Mouse (Mus musculus): ENCODE measurements at regions not wholly inside any gene's neighbourhood (a gene's known extent, or its start where the extent isn't known, plus 50 kb on each side); places are given as distances from the start of the nearest gene placed in this dataset.

DNA sequence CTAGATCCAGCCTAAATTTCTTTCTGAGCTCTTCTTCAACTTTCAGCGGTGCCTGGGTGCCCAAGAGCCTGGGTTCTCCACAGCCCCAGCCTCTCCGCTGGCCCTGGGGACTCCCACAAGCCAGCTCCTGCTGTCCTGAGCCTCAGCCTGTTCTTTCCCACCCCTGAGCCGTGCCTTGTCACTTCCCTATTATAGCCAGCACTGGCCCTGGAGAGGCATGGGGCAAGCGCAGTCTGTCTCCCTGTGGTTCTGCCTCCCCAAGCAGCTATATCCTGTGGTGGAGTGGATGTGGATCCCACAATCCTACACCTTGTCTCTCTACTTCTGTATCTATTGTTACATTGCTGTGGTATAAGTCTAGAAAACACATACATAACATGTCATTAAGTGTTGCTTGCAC lies 128.6 kb upstream of the Hgf start:
- H3K27ac ChIP-seq (ENCODE audit: low read depth) = no peak overlapping the region
- H3K4me2 ChIP-seq (ENCODE audit: low read length) = no peak overlapping the region
- H3K4me3 ChIP-seq (ENCODE audit: low read depth, low read length) = no peak overlapping the region
- no peaks in the 10 kb centered on the region for H3K9me3 ChIP-seq (ENCODE audit: control insufficient read depth, low read length)
- no peak for ATAC-seq (replicated peaks; ENCODE audit: low FRiP score, low TSS enrichment, low read depth)
- WGBS = 87% methylated on average over 4 of the region's 4 CpGs
- DNase-seq (ENCODE audit: low spot score) = no peak
- no peaks in the 10 kb centered on the region for H3K4me1 ChIP-seq (replicated peaks; ENCODE audit: control insufficient read depth, insufficient read depth, low read length)
- no peak overlapping the region for H3K9ac ChIP-seq (ENCODE audit: low read length)
- no peaks in the 10 kb centered on the region for H3K27me3 ChIP-seq (replicated peaks; ENCODE audit: control insufficient read depth, insufficient read depth, low read length)
- no peaks in the 10 kb centered on the region for H3K36me3 ChIP-seq (ENCODE audit: control insufficient read depth, insufficient read depth, low read length)

DNA sequence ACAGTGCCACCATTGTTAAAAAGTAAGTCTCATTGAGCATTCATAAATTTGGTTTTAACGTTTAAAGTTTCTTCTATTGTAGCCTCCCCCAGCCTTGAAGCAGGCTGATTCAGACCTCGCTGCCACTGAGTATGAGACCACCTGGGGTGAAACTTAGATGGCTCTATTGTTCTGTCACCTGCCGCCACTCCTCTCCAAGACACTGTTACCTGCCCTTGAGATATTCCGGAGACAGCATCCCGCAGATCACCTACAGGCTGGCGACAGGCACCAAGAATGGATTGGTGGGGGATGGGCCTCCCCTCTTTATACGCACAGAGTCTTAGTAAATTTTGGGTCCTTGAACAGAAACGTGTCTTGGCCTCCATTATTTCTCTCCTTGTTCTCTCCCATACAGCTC lies 128.0 kb upstream of the Hgf start:
- Histone ChIP-seq H3K36me3 (ENCODE audit: control insufficient read depth, insufficient read depth, low read length) (no peaks in the 10 kb centered on the region), H3K4me1 (replicated peaks; ENCODE audit: control insufficient read depth, insufficient read depth, low read length) (no peaks in the 10 kb centered on the region), H3K27ac (ENCODE audit: low read depth) (no peak overlapping the region), H3K9me3 (ENCODE audit: control insufficient read depth, low read length) (no peaks in the 10 kb centered on the region), H3K4me3 (ENCODE audit: low read depth, low read length) (no peak overlapping the region), H3K9ac (ENCODE audit: low read length) (no peak overlapping the region), H3K4me2 (ENCODE audit: low read length) (no peak overlapping the region), H3K27me3 (replicated peaks; ENCODE audit: control insufficient read depth, insufficient read depth, low read length) (no peaks in the 10 kb centered on the region)
- DNase-seq (ENCODE audit: low spot score) (no peak), ATAC-seq (replicated peaks; ENCODE audit: low FRiP score, low TSS enrichment, low read depth) (no peak)
- WGBS = 63% methylated on average over 8 of the region's 8 CpGs

GRCm38 (mm10) chr5:16426306-16426705 lies 127.0 kb upstream of the Hgf start:
- no peaks in the 10 kb centered on the region for H3K4me1 ChIP-seq (replicated peaks; ENCODE audit: control insufficient read depth, insufficient read depth, low read length)
- H3K9me3 ChIP-seq (ENCODE audit: control insufficient read depth, low read length) = no peaks in the 10 kb centered on the region
- no peaks in the 10 kb centered on the region for H3K36me3 ChIP-seq (ENCODE audit: control insufficient read depth, insufficient read depth, low read length)
- H3K27ac ChIP-seq (ENCODE audit: low read depth) = no peak overlapping the region
- 69% methylated on average over 2 of the region's 2 CpGs for WGBS
- ATAC-seq (replicated peaks; ENCODE audit: low FRiP score, low TSS enrichment, low read depth) (no peak), DNase-seq (ENCODE audit: low spot score) (no peak)
- H3K4me2 ChIP-seq (ENCODE audit: low read length) = no peak overlapping the region
- H3K27me3 ChIP-seq (replicated peaks; ENCODE audit: control insufficient read depth, insufficient read depth, low read length) = no peaks in the 10 kb centered on the region
- no peak overlapping the region for H3K4me3 ChIP-seq (ENCODE audit: low read depth, low read length)
- no peak overlapping the region for H3K9ac ChIP-seq (ENCODE audit: low read length)

GRCm38 (mm10) chr5:16434586-16434985 lies 118.7 kb upstream of the Hgf start:
- Histone ChIP-seq H3K4me2 (ENCODE audit: low read length) (no peak overlapping the region), H3K9me3 (ENCODE audit: control insufficient read depth, low read length) (no peaks in the 10 kb centered on the region)

DNA sequence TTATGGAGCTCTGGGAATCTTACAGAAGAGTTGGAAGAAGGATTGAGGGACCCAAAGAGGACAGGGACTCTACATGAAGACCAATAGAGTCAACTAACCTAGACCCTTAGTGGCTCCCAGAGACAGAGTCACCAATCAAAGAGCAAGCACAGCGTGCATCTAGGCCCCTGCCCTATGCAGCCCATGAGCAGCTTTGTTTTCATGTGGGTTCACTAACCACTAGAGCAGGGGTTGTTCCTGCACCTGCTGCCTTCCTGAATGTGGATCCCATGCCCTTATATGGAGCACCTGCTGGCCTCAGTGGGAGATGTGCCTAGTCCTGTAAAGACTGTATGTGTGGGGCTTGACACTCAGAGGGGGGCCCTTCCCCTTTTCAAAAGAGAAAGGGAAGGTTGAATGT lies 108.2 kb upstream of the Hgf start:
- WGBS = 80% methylated on average over 1 of the region's 1 CpGs
- no peak overlapping the region for H3K4me3 ChIP-seq (ENCODE audit: low read depth, low read length)
- no peaks in the 10 kb centered on the region for H3K36me3 ChIP-seq (ENCODE audit: control insufficient read depth, insufficient read depth, low read length)
- DNase-seq (ENCODE audit: low spot score) (no peak), ATAC-seq (replicated peaks; ENCODE audit: low FRiP score, low TSS enrichment, low read depth) (no peak)
- no peak overlapping the region for H3K4me2 ChIP-seq (ENCODE audit: low read length)
- H3K27me3 ChIP-seq (replicated peaks; ENCODE audit: control insufficient read depth, insufficient read depth, low read length) = no peaks in the 10 kb centered on the region
- H3K4me1 ChIP-seq (replicated peaks; ENCODE audit: control insufficient read depth, insufficient read depth, low read length) = no peaks in the 10 kb centered on the region
- no peak overlapping the region for H3K27ac ChIP-seq (ENCODE audit: low read depth)
- H3K9me3 ChIP-seq (ENCODE audit: control insufficient read depth, low read length) = no peaks in the 10 kb centered on the region
- H3K9ac ChIP-seq (ENCODE audit: low read length) = no peak overlapping the region

More at GRCm38 (mm10) chr5:16434586-16434985, 118.7 kb upstream of the Hgf start:
- no peak for DNase-seq (ENCODE audit: low spot score)
- no peak overlapping the region for H3K4me3 ChIP-seq (ENCODE audit: low read depth, low read length)
- H3K9ac ChIP-seq (ENCODE audit: low read length) = no peak overlapping the region
- ATAC-seq (replicated peaks; ENCODE audit: low FRiP score, low TSS enrichment, low read depth) = no peak
- no peak overlapping the region for H3K27ac ChIP-seq (ENCODE audit: low read depth)
- no peaks in the 10 kb centered on the region for H3K4me1 ChIP-seq (replicated peaks; ENCODE audit: control insufficient read depth, insufficient read depth, low read length)
- no peaks in the 10 kb centered on the region for H3K27me3 ChIP-seq (replicated peaks; ENCODE audit: control insufficient read depth, insufficient read depth, low read length)
- H3K36me3 ChIP-seq (ENCODE audit: control insufficient read depth, insufficient read depth, low read length) = no peaks in the 10 kb centered on the region
- 84% methylated on average over 3 of the region's 3 CpGs for WGBS

- ATAC-seq (replicated peaks; ENCODE audit: low FRiP score, low TSS enrichment, low read depth) (no peak), DNase-seq (ENCODE audit: low spot score) (no peak)
- no peaks in the 10 kb centered on the region for H3K27me3 ChIP-seq (replicated peaks; ENCODE audit: control insufficient read depth, insufficient read depth, low read length)
- no peaks in the 10 kb centered on the region for H3K4me1 ChIP-seq (replicated peaks; ENCODE audit: control insufficient read depth, insufficient read depth, low read length)
- no peak overlapping the region for H3K9ac ChIP-seq (ENCODE audit: low read length)
- no peak overlapping the region for H3K4me3 ChIP-seq (ENCODE audit: low read depth, low read length)
- no peak overlapping the region for H3K27ac ChIP-seq (ENCODE audit: low read depth)
- H3K36me3 ChIP-seq (ENCODE audit: control insufficient read depth, insufficient read depth, low read length) = no peaks in the 10 kb centered on the region
- no peaks in the 10 kb centered on the region for H3K9me3 ChIP-seq (ENCODE audit: control insufficient read depth, low read length)
- H3K4me2 ChIP-seq (ENCODE audit: low read length) = no peak overlapping the region
- WGBS = 68% methylated on average over 1 of the region's 1 CpGs
Measured at GRCm38 (mm10) chr5:16446977-16447376, 106.3 kb upstream of the Hgf start.

- ATAC-seq (replicated peaks; ENCODE audit: low FRiP score, low TSS enrichment, low read depth) (no peak), DNase-seq (ENCODE audit: low spot score) (no peak)
- Histone ChIP-seq H3K4me1 (replicated peaks; ENCODE audit: control insufficient read depth, insufficient read depth, low read length) (no peaks in the 10 kb centered on the region), H3K4me2 (ENCODE audit: low read length) (no peak overlapping the region), H3K36me3 (ENCODE audit: control insufficient read depth, insufficient read depth, low read length) (no peaks in the 10 kb centered on the region), H3K9me3 (ENCODE audit: control insufficient read depth, low read length) (no peaks in the 10 kb centered on the region), H3K27ac (ENCODE audit: low read depth) (no peak overlapping the region), H3K9ac (ENCODE audit: low read length) (no peak overlapping the region), H3K27me3 (replicated peaks; ENCODE audit: control insufficient read depth, insufficient read depth, low read length) (no peaks in the 10 kb centered on the region), H3K4me3 (ENCODE audit: low read depth, low read length) (no peak overlapping the region)
- 85% methylated on average over 2 of the region's 2 CpGs for whole genome bisulfite sequencing
Measured at GRCm38 (mm10) chr5:16461795-16462194, 91.5 kb upstream of the Hgf start.

DNA sequence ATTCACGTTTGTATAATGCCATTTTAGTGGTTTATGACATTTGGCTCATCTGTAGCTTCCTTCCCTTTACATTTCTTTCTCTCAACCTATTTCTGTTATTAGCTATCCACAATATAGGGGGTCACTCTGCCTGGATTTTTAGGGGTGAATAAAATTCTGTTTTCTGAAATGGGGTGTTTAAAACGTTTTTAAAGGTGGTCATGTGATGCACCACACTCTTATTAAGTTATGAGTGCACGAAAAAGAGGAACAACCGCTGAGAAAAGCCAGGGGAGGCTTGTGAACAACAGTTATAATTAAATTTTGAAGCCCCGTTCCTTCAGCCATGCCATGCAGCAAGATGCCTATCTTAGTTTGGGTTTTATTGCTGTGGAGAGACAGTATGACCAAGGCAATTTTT lies 87.0 kb upstream of the Hgf start:
- H3K4me1 ChIP-seq (replicated peaks; ENCODE audit: control insufficient read depth, insufficient read depth, low read length) = peaks cover 8% of the 10 kb centered on the region
- H3K9ac ChIP-seq (ENCODE audit: low read length) = no peak overlapping the region
- no peaks in the 10 kb centered on the region for H3K9me3 ChIP-seq (ENCODE audit: control insufficient read depth, low read length)
- ATAC-seq (replicated peaks; ENCODE audit: low FRiP score, low TSS enrichment, low read depth) (no peak), DNase-seq (ENCODE audit: low spot score) (no peak)
- WGBS = 74% methylated on average over 5 of the region's 5 CpGs
- no peak overlapping the region for H3K4me3 ChIP-seq (ENCODE audit: low read depth, low read length)
- H3K4me2 ChIP-seq (ENCODE audit: low read length) = no peak overlapping the region
- no peaks in the 10 kb centered on the region for H3K36me3 ChIP-seq (ENCODE audit: control insufficient read depth, insufficient read depth, low read length)
- H3K27ac ChIP-seq (ENCODE audit: low read depth) = no peak overlapping the region
- no peaks in the 10 kb centered on the region for H3K27me3 ChIP-seq (replicated peaks; ENCODE audit: control insufficient read depth, insufficient read depth, low read length)

GRCm38 (mm10) chr5:16468560-16468959 lies 84.7 kb upstream of the Hgf start:
- no peak for ATAC-seq (replicated peaks; ENCODE audit: low FRiP score, low TSS enrichment, low read depth)
- H3K9ac ChIP-seq (ENCODE audit: low read length) = no peak overlapping the region
- no peaks in the 10 kb centered on the region for H3K9me3 ChIP-seq (ENCODE audit: control insufficient read depth, low read length)
- peaks cover 8% of the 10 kb centered on the region for H3K4me1 ChIP-seq (replicated peaks; ENCODE audit: control insufficient read depth, insufficient read depth, low read length)
- H3K27me3 ChIP-seq (replicated peaks; ENCODE audit: control insufficient read depth, insufficient read depth, low read length) = no peaks in the 10 kb centered on the region
- WGBS = 59% methylated on average over 2 of the region's 2 CpGs
- H3K4me3 ChIP-seq (ENCODE audit: low read depth, low read length) = no peak overlapping the region
- no peak overlapping the region for H3K4me2 ChIP-seq (ENCODE audit: low read length)
- no peaks in the 10 kb centered on the region for H3K36me3 ChIP-seq (ENCODE audit: control insufficient read depth, insufficient read depth, low read length)
- no peak for DNase-seq (ENCODE audit: low spot score)
- H3K27ac ChIP-seq (ENCODE audit: low read depth) = no peak overlapping the region
